ENCODE assay signal across 8 mouse cellular contexts in the genomic region with DNA sequence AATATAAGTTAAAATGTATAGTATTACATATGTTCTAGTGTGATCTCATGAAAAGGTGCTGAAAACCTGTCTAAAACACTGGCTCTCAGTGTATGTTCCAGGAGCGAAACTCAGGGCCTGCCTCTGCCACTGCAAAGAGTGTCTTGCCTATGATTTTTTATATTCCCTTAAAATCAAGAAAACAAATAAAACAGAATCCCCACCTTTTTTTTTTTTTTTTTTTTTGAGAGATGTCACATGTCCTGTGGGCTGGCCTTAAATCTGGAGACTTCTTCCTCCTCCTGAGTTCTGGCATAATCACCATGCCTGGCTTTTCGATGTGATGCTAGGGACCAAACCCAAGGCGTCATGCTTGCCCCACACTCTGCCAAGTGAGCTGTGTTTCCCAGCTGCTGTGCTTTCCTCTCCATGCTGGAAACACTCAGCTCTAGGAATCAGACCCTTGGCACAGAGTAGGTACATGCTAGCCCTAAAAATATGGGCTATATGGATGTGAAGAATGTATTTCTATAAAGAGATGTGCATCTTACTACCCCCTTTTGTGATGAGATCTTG. TPM values are rescaled to one million over a fixed set of nuclear protein-coding genes. Genes with fewer than 3 reads are reported as not detected.
DNase-seq lines count a peak whose midpoint lies in the region; ATAC-seq and TF ChIP-seq lines count a peak whose summit lies in the region.

No protein-coding gene starts in this region.

- peaks cover 22 to 51% of the 10 kb centered on the region in 2 experiments for H3K4me1 ChIP-seq in heart, embryonic 14.5 days (ENCODE audit: control insufficient read depth in 2 of 2, insufficient read depth in 2 of 2, low read length in 2 of 2)
- H3K4me1 ChIP-seq in midbrain, embryonic 13.5 days (replicated peaks): peaks cover 39% of the 10 kb centered on the region
- no peaks in the 10 kb centered on the region; the same call in 1 of the 2 replicates for H3K4me1 ChIP-seq in intestine, postnatal 0 days (replicated peaks; ENCODE audit: control insufficient read depth, insufficient read depth, low read length)

- H3K27ac ChIP-seq in heart, embryonic 14.5 days (replicated peaks in 1 of 2; ENCODE audit: control insufficient read depth in 1 of 2, insufficient read depth in 1 of 2, low read depth in 2 of 2, low read length in 2 of 2): peak overlapping the region; percentile 1 to 35; a peak in 1 of 4 replicates
- peak overlapping the region; percentile 72 for H3K27ac ChIP-seq in midbrain, embryonic 13.5 days
- H3K27ac ChIP-seq in intestine, postnatal 0 days (ENCODE audit: low read depth, low read length): no peak overlapping the region

- no peaks in the 10 kb centered on the region for H3K9me3 ChIP-seq in heart, embryonic 14.5 days (ENCODE audit: control insufficient read depth, low read length)
- no peaks in the 10 kb centered on the region for H3K9me3 ChIP-seq in midbrain, embryonic 13.5 days
- H3K9me3 ChIP-seq in intestine, postnatal 0 days (ENCODE audit: control insufficient read depth): no peaks in the 10 kb centered on the region

- no peaks in the 10 kb centered on the region for H3K36me3 ChIP-seq in heart, embryonic 14.5 days (ENCODE audit: control insufficient read depth, insufficient read depth, low read length)
- no peaks in the 10 kb centered on the region for H3K36me3 ChIP-seq in midbrain, embryonic 13.5 days
- H3K36me3 ChIP-seq in intestine, postnatal 0 days (ENCODE audit: control insufficient read depth, insufficient read depth): no peaks in the 10 kb centered on the region

- no peak overlapping the region for H3K4me3 ChIP-seq in heart, embryonic 14.5 days (ENCODE audit: control insufficient read depth in 1 of 2, insufficient read depth in 1 of 2, low read depth in 1 of 2, low read length in 2 of 2)
- H3K4me3 ChIP-seq in midbrain, embryonic 13.5 days (replicated peaks): no peak overlapping the region
- H3K4me3 ChIP-seq in intestine, postnatal 0 days (ENCODE audit: low read depth, low read length): no peak overlapping the region

- 56% methylated on average over 3 of the region's 3 CpGs for WGBS in heart, embryonic 14.5 days
- WGBS in midbrain, embryonic 13.5 days: 79% methylated on average over 3 of the region's 3 CpGs
- 73% methylated on average over 3 of the region's 3 CpGs for WGBS in intestine, postnatal 0 days

- H3K9ac ChIP-seq in heart, embryonic 14.5 days (ENCODE audit: low read length): no peak overlapping the region
- H3K9ac ChIP-seq in midbrain, embryonic 13.5 days (replicated peaks): no peak overlapping the region
- no peak overlapping the region for H3K9ac ChIP-seq in intestine, postnatal 0 days (ENCODE audit: low read depth, low read length)

- peak; percentile 26 to 43 for DNase-seq in left cerebral cortex, adult 18-20 months (ENCODE audit: low spot score in 2 of 2)
- no peak for DNase-seq in left cerebral cortex, adult 11 months (ENCODE audit: low spot score)
- peak; percentile 30 to 37 for DNase-seq in cerebellum, postnatal 25 days
- DNase-seq in adrenal gland, postnatal 36 days: no peak
- no peak for DNase-seq in adrenal gland, postnatal 14 days

- no peak for TF ChIP-seq CTCF in intestine, postnatal 0 days (IDR thresholded peaks at IDR 0.05; ENCODE audit: low read depth)

- no peak for ATAC-seq in heart, embryonic 14.5 days (ENCODE audit: insufficient number of reproducible peaks, insufficient read depth, low FRiP score, low read depth)
- no peak for ATAC-seq in midbrain, embryonic 13.5 days
- ATAC-seq in intestine, postnatal 0 days: no peak

- no peak overlapping the region for H3K4me2 ChIP-seq in heart, embryonic 14.5 days (ENCODE audit: low read length)
- no peak overlapping the region for H3K4me2 ChIP-seq in midbrain, embryonic 13.5 days (replicated peaks)
- H3K4me2 ChIP-seq in intestine, postnatal 0 days (replicated peaks; ENCODE audit: low read depth): no peak overlapping the region

- H3K27me3 ChIP-seq in heart, embryonic 14.5 days (ENCODE audit: control insufficient read depth, insufficient read depth, low read length): no peaks in the 10 kb centered on the region
- H3K27me3 ChIP-seq in midbrain, embryonic 13.5 days: no peaks in the 10 kb centered on the region
- no peaks in the 10 kb centered on the region for H3K27me3 ChIP-seq in intestine, postnatal 0 days (replicated peaks; ENCODE audit: control insufficient read depth, insufficient read depth, low read length)

RNA-seq across cellular contexts. Expression of a gene that starts 17.0 kb away (rescaled TPM):
- 10 to 100 TPM; 35.8 to 38.7 TPM for total RNA-seq in left cerebral cortex, adult 18-20 months (2021)
- polyA plus RNA-seq in heart, embryonic 14.5 days (2014; fragmentation: Nextera tagmentation; extraction: Ambion mirVana): 12.5 and 13.1 TPM in 2 replicates
- 14.3 and 14.4 TPM in 2 replicates for polyA plus RNA-seq in midbrain, embryonic 13.5 days (2015; fragmentation: Nextera tagmentation; extraction: Ambion mirVana)
- 10 to 100 TPM; 24.6 to 42.8 TPM for total RNA-seq in adrenal gland, postnatal 36 days (2021)
- total RNA-seq in adrenal gland, postnatal 14 days (2021): 31.3 and 42.8 TPM in 2 replicates
- 4.7 and 5.7 TPM in 2 replicates for polyA plus RNA-seq in intestine, postnatal 0 days (2015; fragmentation: Nextera tagmentation; extraction: Ambion mirVana)

Comparison
In these comparisons a context has a peak if more than half of its experiments do, and no peak if none do; other contexts are left out.
1. DNase-seq: peak in left cerebral cortex, adult 18-20 months (2 of 2) and cerebellum, postnatal 25 days (2 of 2); none in left cerebral cortex, adult 11 months (single experiment), adrenal gland, postnatal 36 days (0 of 2) and adrenal gland, postnatal 14 days (single experiment).